Mouse (Mus musculus) forebrain, postnatal 0 days (tissue): ENCODE measurements around the gene Jagn1. TPM values are rescaled to one million over a fixed set of nuclear protein-coding genes. Genes with fewer than 3 reads are reported as not detected.
A peak's percentile ranks its signal among the peaks of the same experiment; 100 is the strongest.

Experiments used
- ATAC-seq: fragments of 200-750 bp; cut with Nextera tagmentation; 2 replicates; pipeline ENCODE4 v1.8.0; 2017; ENCODE audit warnings: mild to moderate bottlenecking, moderate library complexity
- DNase-seq: peaks from one replicate; pipeline ENCODE4 v3.0.0-alpha.2; 2015
- H3K27ac ChIP-seq: fragments of 300-500 bp; sonication (generic); 2 replicates; pipeline ENCODE4 v1.5.1; 2014; ENCODE audit warnings: low read depth, mild to moderate bottlenecking, antibody characterized with exemption, low read length, moderate library complexity, mixed read lengths
- H3K27me3 ChIP-seq: fragments of 300-500 bp; sonication (generic); 2 replicates; pipeline ENCODE4 v1.6.1; 2014; ENCODE audit warnings: mild to moderate bottlenecking, low read length, mixed read lengths; ENCODE audit not compliant: insufficient read depth
- H3K36me3 ChIP-seq: fragments of 300-500 bp; sonication (generic); 2 replicates; pipeline ENCODE4 v1.6.1; 2014; ENCODE audit warnings: mild to moderate bottlenecking, moderate library complexity; ENCODE audit not compliant: insufficient read depth
- H3K4me1 ChIP-seq: fragments of 300-500 bp; sonication (generic); 2 replicates; pipeline ENCODE4 v1.6.1; 2014; ENCODE audit warnings: antibody characterized with exemption; ENCODE audit not compliant: insufficient read depth
- H3K4me2 ChIP-seq: fragments of 300-500 bp; sonication (generic); 2 replicates; pipeline ENCODE4 v1.6.1; 2014; ENCODE audit warnings: low read depth, mild to moderate bottlenecking, moderate library complexity
- H3K4me3 ChIP-seq: fragments of 300-500 bp; sonication (generic); 2 replicates; pipeline ENCODE4 v1.5.1; 2014; ENCODE audit warnings: low read depth, low read length, mixed read lengths
- H3K9ac ChIP-seq: fragments of 300-500 bp; sonication (generic); 2 replicates; pipeline ENCODE4 v1.6.1; 2014; ENCODE audit warnings: mild to moderate bottlenecking
- H3K9me3 ChIP-seq: fragments of 300-500 bp; sonication (generic); 2 replicates; pipeline ENCODE4 v1.6.1; 2016; ENCODE audit warnings: low read length
- CTCF ChIP-seq: sonication (generic); IDR thresholded peaks from 2 replicates; pipeline ENCODE4 v1.5.1; 2016; ENCODE audit warnings: antibody characterized with exemption, control low read depth, low read depth
- WGBS: fragments of 180-500 bp; shearing (Covaris S2); extraction: QIAGEN DNeasy Blood & Tissue Kit; methylation state at CpG from one replicate; pipeline ENCODE4 v1.1.7; 2014; 5-methylcytosine and 5-hydroxymethylcytosine counted together
- polyA plus RNA-seq: library from polyadenylated mRNA; unstranded; fragments of >200 nt; fragmentation: Nextera tagmentation; extraction: Ambion mirVana; gene quantifications from 2 replicates; pipeline ENCODE4 v1.2.1, GENCODE M21; 2015
- total RNA-seq: library from RNA; depleted of rRNA; stranded (reverse); fragments of >200 nt; gene quantifications from 2 replicates; pipeline ENCODE4 v1.2.3, GENCODE M21; 2014

Gene Jagn1
- total and polyA plus RNA-seq, 2 experiments from 2014 or later, result 37.7 to 81.8 TPM

DNA sequence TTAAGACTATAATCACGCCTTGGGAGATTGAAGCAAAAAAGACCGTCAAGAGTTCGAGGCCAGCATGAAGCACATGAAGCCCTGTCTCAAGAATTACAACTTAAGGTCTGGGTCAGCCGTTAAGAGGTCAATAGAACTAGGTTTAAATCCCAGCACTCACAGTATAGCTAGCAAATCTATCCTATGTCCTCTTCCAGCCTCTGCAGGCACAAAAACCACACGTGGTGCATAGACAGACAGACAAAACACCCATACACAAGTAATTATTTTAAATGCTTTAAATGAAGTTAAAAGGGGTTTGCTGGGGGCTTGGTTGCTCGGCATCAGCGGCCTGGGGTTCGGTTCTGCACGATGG lies 305 bp upstream of the Jagn1 start:
- WGBS, result 37% methylated on average over 9 of the region's 9 CpGs

DNA sequence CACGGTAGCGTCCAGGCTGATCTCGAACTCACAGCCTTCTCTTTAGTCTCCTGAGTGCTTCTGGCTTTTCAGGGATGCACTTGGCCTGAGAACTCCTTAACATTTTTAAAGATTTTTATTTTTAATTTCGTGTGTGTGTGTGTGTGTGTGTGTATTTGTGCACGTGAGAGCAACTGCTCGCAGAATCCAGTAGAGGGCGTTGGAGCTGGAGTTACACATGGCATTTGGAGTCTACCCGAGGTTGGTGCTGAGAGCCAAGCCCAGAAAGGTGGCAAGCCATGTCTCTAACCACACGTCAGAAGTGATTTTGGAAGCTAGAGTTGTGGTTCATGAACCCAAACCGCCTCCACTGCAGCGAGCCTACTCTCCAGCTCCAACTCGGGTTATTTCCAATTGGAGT lies 722 bp downstream of the Jagn1 start:
- Histone ChIP-seq H3K4me2 (peak overlapping the region; percentile 90), H3K27me3 (no peaks in the 10 kb centered on the region), H3K4me1 (peaks cover 4% of the 10 kb centered on the region), H3K9me3 (no peaks in the 10 kb centered on the region), H3K27ac (peak overlapping the region; percentile 81; the same call in 1 of the 2 replicates), H3K9ac (peak overlapping the region; percentile 95), H3K36me3 (peaks cover 18% of the 10 kb centered on the region), H3K4me3 (peak overlapping the region; percentile 79)
- peak; percentile 19 for DNase-seq
- WGBS, result 46% methylated on average over 12 of the region's 12 CpGs
- peak; percentile 34 for TF ChIP-seq CTCF
- ATAC-seq, result no peak

More for the DNA sequence above, 305 bp upstream of the Jagn1 start:
- Histone ChIP-seq H3K9me3 (no peaks in the 10 kb centered on the region), H3K9ac (peak overlapping the region; percentile 95), H3K27me3 (no peaks in the 10 kb centered on the region), H3K4me2 (peak overlapping the region; percentile 90), H3K27ac (peak overlapping the region; percentile 81), H3K4me3 (peak overlapping the region; percentile 79), H3K36me3 (peaks cover 8% of the 10 kb centered on the region), H3K4me1 (peaks cover 4% of the 10 kb centered on the region)
- no peak for DNase-seq
- peak; percentile 34 for ATAC-seq
- no peak for TF ChIP-seq CTCF

DNA sequence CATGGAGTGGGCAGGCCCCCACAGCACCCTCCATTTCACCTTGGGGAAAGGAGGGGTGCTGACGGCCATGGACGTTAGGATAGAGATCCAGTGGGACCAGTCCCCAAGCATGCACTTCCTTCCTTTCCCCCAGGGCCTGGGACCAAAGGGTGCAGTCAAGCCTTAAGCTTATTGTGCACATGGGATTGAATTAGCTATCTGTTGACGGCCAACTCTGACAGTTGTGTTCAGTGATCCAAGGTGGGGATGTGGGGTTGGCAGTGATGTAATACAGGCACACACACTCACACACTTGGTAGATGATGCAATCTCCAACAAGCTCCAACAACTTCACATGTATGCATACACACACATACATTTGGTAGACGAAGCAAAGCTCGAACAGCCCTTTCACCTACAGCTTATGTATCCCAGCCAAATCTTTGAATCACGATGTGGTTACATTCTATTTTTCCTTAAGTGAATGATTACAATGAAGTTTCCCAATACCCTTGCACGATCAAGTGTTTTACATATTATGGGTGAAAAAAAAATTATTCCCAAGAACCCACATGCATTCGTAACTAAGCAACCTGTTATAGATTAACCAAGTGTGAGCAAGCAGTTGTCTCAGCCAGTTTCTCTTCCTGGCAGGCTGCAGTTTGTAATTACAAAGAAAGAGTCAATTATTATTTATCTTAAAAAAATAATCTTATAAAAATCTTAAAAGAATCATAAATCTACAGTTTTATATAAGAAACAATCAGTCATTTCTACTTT lies 2.0 kb downstream of the Jagn1 start:
- H3K27me3 ChIP-seq, result no peaks in the 10 kb centered on the region
- no peak overlapping the region for H3K9ac ChIP-seq
- peaks cover 23% of the 10 kb centered on the region for H3K36me3 ChIP-seq
- no peaks in the 10 kb centered on the region for H3K9me3 ChIP-seq
- TF ChIP-seq CTCF, result no peak
- peaks cover 4% of the 10 kb centered on the region for H3K4me1 ChIP-seq
- no peak for DNase-seq
- no peak overlapping the region for H3K27ac ChIP-seq
- no peak for ATAC-seq
- H3K4me3 ChIP-seq, result no peak overlapping the region
- H3K4me2 ChIP-seq, result no peak overlapping the region
- 76% methylated on average over 7 of the region's 8 CpGs for WGBS

DNA sequence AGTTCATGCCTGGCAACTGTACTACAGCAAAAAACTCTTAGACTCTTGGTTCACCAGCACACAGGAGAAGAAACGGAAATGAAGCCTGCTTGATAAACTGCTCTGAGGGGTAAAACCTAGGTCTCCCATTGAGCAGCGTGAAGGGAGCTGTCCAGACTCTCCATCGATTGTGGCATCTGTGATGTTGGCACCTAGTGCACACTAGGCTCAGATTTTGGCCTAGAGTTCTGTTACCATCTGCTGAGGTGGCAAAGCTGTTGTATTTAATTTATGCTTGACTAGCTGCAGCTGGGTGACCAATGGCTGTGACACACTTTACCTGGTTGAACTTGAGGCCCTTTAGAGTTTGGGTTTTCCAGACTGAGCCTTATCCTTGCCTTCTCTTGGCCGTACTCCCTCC lies 5.3 kb downstream of the Jagn1 start:
- H3K27me3 ChIP-seq, result no peaks in the 10 kb centered on the region
- WGBS, result 69% methylated on average over 4 of the region's 4 CpGs
- TF ChIP-seq CTCF, result no peak
- H3K4me1 ChIP-seq, result peaks cover 4% of the 10 kb centered on the region
- peaks cover 23% of the 10 kb centered on the region for H3K36me3 ChIP-seq
- ATAC-seq, result no peak
- H3K4me3 ChIP-seq, result no peak overlapping the region
- no peaks in the 10 kb centered on the region for H3K9me3 ChIP-seq
- H3K27ac ChIP-seq, result no peak overlapping the region
- no peak overlapping the region for H3K4me2 ChIP-seq
- no peak overlapping the region for H3K9ac ChIP-seq
- no peak for DNase-seq

DNA sequence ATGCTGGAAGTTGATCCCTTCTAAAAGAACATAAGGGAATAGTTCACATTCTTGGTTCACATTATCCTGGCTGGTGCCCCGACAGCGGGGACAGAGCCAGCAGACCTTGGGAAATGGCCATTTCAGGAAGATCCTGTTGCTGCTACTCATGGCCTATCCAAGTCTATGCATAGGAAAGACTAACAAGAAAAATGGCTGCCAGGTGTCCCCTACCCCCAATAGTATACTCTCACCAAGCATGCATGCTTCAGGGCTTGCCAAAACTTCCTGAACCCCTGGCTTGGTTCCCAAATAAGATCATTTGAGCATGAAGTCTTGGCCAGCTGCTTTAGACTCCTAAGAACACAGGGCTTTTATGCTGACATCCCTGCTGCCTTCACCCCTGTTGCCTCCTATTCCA lies 9.5 kb downstream of the Jagn1 start:
- Histone ChIP-seq H3K4me2 (no peak overlapping the region), H3K27ac (no peak overlapping the region), H3K36me3 (peaks cover 18% of the 10 kb centered on the region), H3K27me3 (no peaks in the 10 kb centered on the region), H3K4me3 (no peak overlapping the region), H3K9me3 (no peaks in the 10 kb centered on the region), H3K4me1 (no peaks in the 10 kb centered on the region), H3K9ac (no peak overlapping the region)
- ATAC-seq (no peak), DNase-seq (no peak)
- no peak for TF ChIP-seq CTCF
- WGBS, result 53% methylated on average over 2 of the region's 2 CpGs

DNA sequence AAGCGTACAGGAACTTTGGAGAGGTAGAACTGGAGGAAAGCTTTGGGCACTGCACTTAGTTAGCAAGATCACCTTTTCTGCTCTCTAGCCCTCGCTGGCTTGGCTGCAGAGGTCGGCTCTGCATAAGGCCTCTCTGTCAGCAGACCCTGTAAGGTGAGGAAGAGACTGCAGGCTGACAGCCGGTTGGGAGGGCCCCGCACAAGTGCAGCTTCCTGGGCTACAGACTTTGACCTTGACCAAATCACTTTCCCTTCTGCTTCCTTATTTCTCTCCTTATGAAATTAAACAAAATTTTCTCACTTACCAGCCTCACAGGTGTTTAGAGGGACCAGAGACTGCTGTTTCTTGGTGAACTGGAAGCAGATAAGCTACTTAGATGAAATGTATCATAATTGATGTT lies 12.6 kb downstream of the Jagn1 start:
- TF ChIP-seq CTCF, result no peak
- ATAC-seq (no peak), DNase-seq (no peak)
- 77% methylated on average over 5 of the region's 5 CpGs for WGBS
- H3K9me3 ChIP-seq, result no peaks in the 10 kb centered on the region
- no peak overlapping the region for H3K9ac ChIP-seq
- no peaks in the 10 kb centered on the region for H3K36me3 ChIP-seq
- H3K4me1 ChIP-seq, result no peaks in the 10 kb centered on the region
- H3K27ac ChIP-seq, result no peak overlapping the region
- H3K4me2 ChIP-seq, result no peak overlapping the region
- H3K27me3 ChIP-seq, result no peaks in the 10 kb centered on the region
- no peak overlapping the region for H3K4me3 ChIP-seq

DNA sequence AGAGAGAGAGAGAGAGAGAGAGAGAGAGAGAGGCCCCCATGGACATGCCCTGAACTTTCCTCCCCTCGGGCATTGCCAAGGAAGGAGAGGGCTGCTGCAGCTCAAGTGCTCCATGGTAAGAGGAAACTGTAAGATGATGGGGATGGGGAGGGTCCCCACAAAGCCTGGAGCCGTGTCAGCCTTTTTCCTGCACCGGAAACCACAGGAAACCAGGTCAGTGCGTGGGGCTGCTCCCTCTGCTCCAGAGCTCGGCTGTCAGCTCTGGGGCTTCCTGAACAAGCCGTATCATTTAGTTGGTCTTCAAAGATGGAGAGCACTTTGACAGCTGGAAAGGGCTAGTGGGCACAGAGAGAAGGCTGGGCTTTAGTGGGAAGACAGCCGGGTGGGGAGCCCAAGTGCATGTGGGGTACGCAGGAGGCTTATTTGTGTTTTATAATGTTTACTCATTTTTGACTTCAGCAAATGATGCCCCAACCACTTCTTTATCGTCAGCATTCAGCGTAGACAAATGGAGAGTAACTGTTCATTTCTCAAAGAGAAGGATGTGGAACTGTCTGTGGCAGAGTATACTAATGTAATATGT lies 15.7 kb downstream of the Jagn1 start, which contains the start of gene Il17re:
Il17re (plus strand) TSS at position 533 of the 583 bp plus-strand sequence.
- H3K27me3 ChIP-seq, result no peaks in the 10 kb centered on the region
- H3K9me3 ChIP-seq, result no peaks in the 10 kb centered on the region
- no peaks in the 10 kb centered on the region for H3K4me1 ChIP-seq
- 78% methylated on average over 10 of the region's 10 CpGs for WGBS
- no peak within 1 kb of the TSS for H3K4me3 ChIP-seq
- H3K9ac ChIP-seq, result no peak within 1 kb of the TSS
- DNase-seq, result no peak
- no peak for TF ChIP-seq CTCF
- ATAC-seq, result no peak
- H3K4me2 ChIP-seq, result no peak within 1 kb of the TSS
- H3K27ac ChIP-seq, result no peak within 1 kb of the TSS
- no peaks in the 10 kb centered on the region for H3K36me3 ChIP-seq
